Mouse (Mus musculus): ENCODE measurements around the gene Vat1.
"Not testable (repeated sequence)": the region's sequence is repeated elsewhere in the genome, so short reads cannot be mapped to it uniquely, and the experiment has no call there.

DNA sequence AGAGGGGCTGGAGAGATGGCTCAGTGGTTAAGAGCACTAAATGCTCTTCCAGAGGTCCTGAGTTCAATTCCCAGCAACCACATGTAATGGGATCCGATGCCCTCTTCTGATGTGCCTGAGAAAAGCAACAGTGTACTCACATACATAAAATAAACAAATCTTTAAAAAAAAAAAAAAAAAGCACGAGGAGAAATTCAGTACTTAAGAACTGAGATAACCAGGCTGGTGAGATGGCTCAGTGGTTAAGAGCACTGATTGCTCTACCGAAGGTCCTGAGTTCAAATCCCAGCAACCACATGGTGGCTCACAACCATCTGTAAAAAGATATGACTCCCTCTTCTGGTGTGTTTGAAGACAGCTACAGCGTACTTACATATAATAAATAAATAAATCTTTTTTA is 16.4 kb downstream of the Vat1 start:
- TF ChIP-seq CTCF (IDR thresholded peaks at IDR 0.05; ENCODE audit: insufficient read depth, low read length); POLR2A (IDR thresholded peaks at IDR 0.05; ENCODE audit: borderline replicate concordance, extremely low read depth, low read depth, low read length): not testable (repeated sequence)
